Mouse (Mus musculus) embryo, embryonic 10 days (tissue): ENCODE results near the gene E430018J23Rik.
"Not testable (repeated sequence)": the region's sequence is repeated elsewhere in the genome, so short reads cannot be mapped to it uniquely, and the experiment has no call there.

Source experiments
- DNase-seq: peaks from one replicate; pipeline ENCODE4 v3.0.0-alpha.2; 2015; ENCODE audit warnings: low spot score

The E430018J23Rik gene

DNA sequence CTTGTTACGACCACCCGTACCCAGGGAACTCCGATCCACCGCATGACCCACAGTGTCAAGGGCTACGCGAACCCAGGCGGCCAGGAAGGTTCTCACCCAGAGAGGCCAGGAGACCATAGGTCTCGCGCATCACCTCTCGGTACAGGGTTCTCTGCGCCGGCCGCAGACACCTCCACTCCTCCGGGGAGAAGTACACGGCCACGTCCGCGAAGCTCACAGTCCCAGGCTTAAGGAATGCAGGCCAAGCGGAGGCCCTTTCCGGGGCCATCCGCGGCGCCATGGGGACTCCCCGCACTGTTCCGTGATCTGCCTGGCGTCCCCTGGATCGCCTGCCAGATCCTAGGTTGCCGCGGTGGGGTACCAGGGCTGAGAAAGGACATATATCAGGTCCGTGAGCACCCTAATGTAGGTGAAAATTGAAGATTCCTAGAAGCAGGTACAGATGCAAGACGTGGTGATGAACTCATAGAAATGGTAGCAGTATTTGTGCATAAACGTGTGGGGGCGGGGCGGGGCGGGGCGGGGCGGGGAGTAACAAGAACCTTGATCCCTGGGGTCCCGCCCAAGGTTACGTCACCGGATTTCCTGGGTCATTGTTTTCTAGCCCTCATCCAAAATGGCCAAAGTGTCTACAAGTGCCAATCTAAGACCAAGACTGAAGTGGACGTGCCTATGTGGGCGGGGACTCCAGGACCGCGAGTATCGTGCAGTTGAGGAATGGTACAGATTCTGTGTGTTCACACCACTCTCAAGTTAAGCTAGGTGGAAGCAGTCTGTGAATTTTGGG, at the start of gene E430018J23Rik:
E430018J23Rik (minus strand) TSS at position 473 of the 787 bp plus-strand sequence.
- peak; percentile 99 for DNase-seq

DNA sequence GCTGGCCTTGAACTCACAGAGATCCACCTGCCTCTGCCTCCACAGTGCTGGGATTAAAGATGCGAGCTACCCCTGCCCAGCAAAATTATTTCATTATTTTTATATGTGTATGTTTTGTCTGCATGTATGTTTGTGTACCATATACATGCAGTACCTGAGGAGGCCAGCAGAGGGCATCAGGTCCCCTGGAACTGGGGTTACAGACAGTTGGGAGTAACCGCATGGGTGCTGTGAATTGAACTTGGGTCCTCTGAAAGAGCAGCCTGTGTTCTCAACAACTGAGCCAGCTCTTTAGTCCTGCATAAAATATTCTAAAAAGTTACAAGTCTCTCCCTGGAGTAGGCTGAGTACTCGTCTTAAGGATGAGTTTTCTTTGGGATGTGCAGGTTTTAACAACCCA, 44.3 kb upstream of the E430018J23Rik start:
- no peak for DNase-seq

DNA sequence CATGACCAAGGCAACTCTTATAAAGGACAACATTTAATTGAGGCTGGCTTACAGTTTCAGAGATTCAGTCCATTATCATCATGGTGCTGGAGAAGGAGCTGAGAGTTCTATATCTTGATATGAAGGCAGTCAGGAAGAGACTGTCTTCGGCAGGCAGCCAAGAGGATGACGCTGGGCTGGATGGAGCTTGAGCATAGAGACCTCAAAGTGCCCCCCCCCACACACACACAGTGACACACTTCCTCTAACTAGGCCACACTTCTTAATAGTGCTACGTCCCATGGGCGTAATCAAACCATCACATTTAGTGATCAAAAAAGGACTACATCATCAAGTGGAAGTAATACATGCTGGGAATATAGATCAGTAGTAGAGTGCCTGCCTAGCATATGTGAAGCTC, 41.8 kb upstream of the E430018J23Rik start:
- no peak for DNase-seq

DNA sequence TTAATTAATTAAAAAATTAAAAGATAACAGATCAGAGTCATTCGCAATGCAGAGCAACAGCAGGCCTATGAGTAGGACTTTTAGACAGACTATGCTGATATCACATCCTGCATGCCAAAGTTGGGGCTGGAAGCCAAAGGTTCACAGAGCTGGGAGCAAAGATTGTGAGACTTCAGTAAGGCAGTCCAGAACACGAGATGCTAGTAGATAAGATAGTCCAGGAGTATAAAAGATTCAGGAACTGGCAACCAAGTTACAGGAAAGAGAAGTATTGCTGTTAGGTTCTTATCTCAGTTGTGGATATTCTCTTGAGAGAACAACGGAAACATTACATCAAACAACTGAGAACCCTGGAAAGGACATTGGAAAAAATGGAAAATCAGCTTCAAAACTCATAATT, 32.9 kb upstream of the E430018J23Rik start:
- DNase-seq = no peak

DNA sequence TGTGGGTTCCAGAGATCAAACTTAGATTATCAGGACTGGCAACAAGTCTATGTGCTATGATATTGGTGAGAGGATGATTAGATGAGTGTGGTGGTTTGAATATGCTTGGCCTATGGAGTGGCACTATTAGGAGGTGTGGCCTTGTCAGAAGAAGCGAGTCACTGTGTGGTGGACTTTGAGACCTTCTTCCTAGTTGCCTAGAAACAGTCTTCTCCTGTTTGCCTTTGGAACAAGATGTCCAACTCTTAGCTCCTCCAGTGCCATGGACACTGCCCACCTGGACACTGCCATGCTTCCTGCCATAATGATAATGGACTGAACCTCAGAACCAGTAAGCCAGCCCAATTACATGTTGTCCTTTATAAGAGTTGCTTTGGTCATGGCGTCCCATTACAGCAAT, 32.5 kb upstream of the E430018J23Rik start:
- no peak for DNase-seq

DNA sequence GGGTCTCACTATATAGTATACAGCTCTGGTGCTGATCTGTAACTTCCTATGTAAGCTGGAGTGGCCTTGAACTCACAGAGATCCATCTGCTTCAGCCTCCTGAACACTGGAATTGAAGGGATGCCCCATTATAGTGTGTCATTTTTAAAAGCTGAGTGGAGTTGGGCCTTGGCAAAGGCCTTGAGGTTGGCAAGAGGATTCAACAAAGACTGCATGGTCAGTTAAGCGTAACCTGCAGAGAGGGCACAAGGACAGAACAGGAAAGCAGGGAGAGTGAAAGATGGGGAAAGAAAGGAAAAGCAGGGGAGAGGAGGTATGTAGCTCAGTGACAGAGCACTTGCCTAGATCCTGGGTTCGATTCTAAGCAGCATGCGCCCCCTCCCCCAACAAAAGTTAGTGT, 31.9 kb upstream of the E430018J23Rik start:
- DNase-seq = no peak

DNA sequence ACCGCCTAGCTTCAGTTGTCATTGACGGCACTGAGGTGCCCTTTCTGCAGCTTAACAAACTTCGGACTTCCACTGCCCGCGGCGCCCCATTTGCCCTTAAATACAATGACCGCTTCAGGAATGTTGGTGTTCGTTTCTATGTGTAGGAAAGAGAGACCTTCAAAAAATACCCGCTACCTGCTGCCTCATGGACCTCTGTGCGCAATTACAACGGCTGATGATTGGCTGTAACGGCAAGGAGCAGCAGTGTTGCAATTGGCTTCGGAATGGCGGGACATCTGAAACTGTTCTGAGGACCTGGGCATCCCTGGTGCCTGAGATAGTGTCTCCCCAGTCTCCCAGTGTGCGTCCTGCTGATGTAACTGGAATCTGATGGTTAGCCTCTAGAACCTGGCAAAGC, 28.8 kb upstream of the E430018J23Rik start:
- peak; percentile 33 for DNase-seq

DNA sequence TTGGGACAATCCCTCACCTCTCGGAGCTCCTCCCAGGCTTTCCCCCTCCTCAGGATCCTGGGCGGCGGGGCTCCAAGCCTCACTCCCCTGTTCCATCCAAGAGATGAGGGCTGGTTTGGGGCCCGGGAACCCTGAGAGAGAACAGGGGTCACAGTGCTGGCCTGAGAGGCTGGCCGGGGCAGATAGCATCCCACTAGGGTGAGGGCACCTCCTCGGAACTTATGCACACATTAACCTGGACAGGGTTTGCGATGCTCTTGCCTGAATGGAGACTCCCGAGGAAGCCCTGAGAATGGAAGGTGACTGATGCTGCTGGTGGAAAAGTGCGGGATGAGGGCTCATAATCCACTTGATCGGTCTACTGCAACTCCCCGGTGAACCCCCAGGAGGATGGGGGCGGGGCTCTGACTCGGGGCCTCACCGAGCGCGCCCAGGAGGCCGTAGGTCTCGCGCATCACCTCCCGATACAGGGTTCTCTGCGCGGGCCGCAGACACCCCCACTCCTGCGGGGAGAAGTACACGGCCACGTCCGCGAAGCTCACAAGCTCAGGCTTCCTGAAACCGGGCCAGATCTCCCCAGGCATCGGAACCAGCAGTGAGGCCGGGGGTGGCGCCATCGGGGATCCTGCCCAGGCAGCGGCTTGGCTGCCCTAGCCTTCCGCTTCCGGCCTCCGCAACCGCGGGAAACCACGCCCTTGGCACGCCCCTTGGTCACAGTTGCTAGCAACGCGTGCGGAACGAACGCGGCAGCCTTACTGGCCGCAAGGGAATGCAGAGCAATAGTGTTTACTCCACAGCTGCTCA, 28.2 kb upstream of the E430018J23Rik start, which contains the start of gene Zfp688:
Zfp688 (minus strand) TSS at position 681 of the 804 bp plus-strand sequence.
- DNase-seq = peak; percentile 98

DNA sequence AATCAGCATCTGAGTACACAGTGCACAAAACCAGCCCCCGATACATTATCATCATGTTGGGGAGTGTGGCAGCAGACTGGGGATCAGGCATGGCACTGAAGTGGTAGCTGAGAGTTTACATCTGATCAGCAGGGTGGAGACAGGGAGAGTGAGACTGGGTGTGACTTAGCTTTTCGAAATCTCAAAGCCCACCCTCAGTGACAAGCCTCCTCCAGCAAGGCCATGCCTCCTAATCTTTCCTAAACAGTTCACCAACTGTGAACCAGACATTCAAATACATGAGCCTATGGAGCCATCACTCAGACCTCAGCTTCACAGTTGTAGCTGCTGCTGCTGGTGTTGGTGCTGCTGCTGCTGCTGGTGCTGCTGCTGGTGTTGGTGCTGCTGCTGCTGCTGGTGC, 18.0 kb upstream of the E430018J23Rik start:
- DNase-seq = no peak

DNA sequence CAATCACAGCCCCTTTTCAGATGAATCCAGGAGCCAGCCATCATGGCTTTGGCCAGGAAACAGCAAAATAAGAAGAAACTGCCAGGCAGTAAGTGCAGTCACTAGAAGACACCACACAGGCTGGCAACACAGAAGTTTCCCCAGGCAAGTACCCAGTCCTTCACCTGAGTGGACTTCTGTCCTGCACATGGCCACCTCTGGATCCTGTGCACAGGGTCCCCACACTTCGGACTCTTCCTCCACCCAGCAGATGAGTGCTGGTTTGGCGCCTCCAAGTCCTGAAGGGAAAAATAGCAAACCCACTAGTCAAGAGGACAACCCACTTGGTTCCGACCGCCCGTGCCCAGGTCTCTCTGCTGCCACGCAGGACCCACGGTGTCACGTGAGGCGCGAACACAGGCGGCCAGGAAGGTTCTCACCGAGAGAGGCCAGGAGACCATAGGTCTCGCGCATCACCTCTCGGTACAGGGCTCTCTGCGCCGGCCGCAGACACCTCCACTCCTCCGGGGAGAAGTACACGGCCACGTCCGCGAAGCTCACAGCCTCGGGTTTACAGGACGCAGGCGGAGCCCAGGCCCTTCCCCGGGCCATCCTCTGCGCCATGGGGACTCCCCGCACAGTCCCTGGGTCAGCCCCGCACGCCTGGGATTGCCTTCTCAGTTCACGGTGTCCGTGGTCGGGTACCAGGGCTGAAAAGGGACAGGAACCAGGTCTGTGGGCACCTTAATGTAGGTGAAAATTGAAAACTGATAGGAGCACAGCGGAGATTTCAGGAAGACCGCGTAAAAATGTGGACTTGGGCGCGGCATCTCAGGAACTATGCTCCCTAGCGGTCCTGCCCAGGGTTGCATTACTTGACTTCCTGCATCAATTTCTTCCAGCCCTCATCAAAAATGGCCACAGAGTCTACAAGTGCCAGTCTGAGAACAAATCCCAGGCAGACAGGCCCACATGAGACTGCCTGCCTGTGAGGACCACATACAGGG, 12.9 kb upstream of the E430018J23Rik start, which contains the start of gene Zfp764:
Zfp764 (minus strand) TSS at position 821 of the 986 bp plus-strand sequence.
- DNase-seq = peak; percentile 95

DNA sequence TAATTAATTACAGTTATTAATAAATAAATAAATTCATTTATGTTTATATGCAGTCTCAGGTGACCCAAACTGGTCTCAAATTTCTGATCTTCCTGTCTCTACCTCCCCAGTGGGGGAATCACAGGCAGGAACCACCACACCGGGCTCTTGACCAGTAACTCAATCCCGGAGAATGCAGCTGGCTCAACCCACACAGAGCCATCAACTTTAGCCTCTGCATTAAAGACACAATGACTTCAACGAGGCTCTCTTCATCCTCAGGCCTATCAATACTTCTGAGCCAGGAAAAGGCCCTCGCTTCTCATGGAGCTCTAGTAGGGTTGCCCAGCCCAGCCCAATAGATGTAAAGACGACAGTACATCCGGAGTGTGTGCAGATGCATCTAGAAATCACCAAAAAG, 10.7 kb upstream of the E430018J23Rik start:
- DNase-seq = not testable (repeated sequence)

DNA sequence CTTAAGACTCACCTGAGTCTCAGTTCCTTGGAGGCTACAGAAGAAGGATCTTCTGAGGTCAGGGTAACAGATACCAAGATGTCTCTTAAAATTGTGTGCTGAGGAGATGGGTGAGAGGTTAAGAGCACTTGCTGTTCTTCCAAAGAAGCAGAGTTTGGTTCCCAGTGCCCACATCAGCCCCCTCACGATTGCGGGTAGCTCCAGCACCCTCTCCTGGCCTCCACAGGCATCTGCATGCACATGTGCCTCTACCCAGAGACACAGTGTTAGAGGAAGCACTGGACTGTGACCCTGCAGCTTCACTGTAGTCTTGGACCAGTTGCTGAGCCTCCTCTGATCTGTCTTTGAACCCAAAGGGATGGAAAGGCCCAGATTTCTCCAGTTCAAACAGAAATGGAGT, 9.6 kb upstream of the E430018J23Rik start:
- DNase-seq = no peak

DNA sequence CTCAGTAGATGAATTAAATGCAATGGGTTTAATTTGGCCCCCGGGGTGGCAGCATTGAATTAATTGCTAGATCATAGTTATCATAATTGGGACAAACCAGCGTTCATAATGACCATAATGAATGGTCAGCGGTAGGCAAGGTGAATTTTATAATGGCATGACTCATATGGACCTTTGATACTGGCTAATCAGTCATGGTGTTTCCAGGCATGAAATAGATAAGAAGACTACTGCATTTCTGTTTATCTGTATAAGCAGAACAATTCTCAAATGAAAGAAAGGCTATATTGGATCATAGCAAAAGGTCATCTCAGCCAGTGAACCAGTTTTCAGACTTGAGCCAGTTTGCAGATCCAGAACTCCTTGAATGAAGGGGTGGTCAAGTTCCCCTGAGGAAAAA, 6.9 kb upstream of the E430018J23Rik start:
- DNase-seq = no peak

DNA sequence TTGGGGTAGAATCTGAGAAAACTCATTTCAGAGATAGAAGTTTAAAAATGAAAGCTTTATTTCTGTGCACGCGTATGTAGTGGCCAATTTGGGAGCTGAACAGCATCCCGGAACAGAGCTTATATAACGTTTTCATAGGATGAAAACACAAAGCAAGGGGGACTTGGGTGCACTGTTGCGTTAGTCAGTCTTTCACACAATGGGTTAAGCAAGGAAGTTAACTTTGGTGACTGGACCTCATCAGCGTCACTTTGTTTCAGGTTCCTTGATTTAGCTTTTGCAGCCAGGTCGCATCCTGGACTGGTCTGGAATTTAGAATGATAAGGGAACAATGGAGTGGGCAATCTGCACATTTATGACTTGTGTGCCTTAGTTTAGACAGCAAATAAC, 510 bp upstream of the E430018J23Rik start:
- DNase-seq = peak; percentile 11

DNA sequence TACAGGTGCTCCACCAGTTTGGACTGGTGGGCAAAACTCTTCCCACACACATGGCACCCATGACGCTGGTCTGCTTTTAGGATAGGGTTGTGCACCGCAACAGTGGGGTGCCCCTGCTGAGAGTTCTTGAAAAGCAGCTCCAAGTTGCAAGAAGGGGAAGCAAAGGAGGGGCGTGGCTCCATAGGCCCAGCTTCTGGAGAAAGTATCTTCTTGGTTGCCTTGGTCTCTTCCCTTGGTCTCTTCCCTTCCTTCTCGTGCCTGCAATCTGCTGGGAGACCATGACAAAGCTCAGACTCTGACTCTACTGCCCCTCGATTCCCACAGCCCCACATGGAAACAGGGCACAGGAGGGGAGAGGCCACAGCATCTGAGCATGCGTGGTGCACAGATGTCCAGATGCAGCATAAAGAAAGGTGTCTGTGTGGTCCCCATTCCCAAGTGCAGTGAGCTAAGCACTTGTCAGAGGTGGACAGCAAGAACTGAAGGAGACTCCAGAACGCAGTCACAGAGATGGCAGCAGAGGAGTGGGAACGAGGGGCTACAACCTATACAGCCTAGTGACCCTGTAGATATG, 1.1 kb downstream of the E430018J23Rik start:
- DNase-seq = no peak

DNA sequence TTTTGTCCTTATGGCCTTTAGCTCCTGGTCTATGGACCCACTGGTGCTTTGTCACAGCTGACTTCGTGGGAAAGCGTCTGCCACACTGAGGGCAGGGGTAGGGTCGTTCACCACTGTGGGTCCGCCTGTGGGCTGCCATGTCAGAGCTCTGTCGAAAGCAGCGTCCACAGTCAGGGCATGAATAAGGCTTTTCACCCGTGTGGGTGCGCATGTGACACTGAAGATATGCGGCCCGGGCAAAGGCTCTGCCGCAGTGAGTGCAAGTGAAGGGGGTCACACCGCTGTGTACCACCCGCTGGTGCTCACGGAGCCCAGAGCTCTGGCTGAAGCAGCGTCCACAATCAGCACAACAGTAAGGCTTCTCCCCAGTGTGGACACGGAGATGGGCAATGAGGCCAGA, 1.9 kb downstream of the E430018J23Rik start:
- no peak for DNase-seq

DNA sequence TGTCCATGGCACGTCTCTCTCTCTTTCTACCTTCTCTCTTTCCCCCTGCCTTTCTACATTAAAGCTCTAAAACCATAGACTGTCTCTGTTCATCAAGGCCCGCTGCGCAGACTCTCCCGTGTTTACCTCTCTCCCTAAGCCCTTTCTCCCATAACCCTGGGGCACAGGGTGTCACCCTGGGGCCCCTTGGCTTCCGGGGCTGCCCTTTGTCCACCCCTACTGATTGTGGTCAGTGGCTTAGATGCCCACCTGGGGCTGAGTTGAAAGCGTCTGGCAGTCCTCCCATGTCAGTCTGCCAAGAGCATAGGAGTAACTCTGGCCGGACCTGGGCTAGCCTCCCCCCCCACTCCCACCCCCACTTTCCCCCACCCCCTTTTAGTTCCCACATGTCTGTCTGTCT, 3.1 kb downstream of the E430018J23Rik start:
- no peak for DNase-seq

DNA sequence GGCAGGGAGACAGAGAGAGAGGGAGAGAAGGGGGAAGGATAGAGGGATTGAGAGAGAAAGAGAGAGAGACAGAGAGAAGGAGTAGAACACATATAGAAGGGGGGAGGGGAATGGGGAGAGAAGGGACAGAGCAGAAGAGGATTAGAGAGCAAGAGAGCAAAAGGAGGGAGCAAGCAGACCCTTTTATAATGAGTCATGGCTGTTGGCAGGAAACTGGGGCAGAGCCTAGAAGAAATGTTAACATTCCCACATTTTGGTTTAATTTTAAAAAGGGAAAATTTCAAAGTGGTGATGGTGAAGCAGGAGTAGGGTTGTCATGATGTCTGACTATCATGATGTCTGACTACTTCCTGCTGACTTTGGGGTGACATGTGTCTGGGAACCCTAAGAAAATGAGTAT, 5.2 kb downstream of the E430018J23Rik start:
- DNase-seq = not testable (repeated sequence)

DNA sequence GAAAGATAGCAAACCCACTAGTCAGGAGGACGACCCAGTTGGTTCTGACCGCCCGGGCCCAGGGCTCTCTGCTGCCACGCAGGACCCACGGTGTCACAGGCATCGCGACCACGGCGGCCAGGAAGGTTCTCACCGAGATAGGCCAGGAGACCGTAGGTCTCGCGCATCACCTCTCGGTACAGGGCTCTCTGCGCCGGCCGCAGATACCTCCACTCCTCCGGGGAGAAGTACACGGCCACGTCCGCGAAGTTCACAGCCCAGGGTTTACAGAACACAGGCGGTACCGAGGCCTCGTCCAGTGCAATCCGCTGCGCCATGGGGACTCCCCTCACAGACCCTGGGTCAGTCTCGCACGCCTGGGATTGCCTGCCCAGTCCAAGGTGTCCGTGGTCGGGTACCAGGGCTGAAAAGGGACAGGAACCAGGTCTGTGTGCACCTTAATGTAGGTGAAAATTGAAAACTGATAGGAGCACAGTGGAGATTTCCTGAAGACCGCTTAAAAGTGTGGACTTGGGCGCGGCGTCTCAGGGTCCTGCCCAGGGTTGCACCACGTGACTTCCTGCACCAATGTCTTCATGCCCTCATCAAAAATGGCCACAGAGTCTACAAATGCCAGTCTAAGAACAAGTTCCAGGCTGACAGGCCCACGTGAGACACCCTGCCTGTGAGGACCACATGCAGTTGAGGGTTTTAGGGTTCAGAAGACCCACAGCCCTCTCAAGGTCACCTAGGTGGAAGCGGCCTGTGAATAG, 6.6 kb downstream of the E430018J23Rik start, which contains the start of gene 9130019O22Rik:
9130019O22Rik (minus strand) TSS at position 526 of the 752 bp plus-strand sequence.
- peak; percentile 94 for DNase-seq

DNA sequence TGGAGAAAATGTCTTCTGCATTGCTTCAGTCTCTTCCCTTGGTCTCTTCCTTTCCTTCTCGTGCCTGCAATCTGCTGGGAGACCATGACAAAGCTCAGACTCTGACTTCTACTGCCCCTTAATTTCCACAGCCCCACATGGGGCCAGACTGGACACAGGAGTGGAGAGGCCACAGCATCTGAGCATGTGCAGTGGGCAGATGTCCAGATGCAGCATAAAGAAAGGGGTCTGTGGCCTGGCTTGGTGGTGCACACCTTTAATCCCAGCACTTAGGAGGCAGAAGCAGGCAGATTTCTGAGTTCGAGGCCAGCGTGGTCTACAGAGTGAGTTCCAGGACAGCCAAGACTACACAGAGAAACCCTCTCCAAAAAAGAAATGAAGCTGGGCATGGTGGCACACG, 7.9 kb downstream of the E430018J23Rik start:
- not testable (repeated sequence) for DNase-seq
